Mouse (Mus musculus) A20 (cell line): ENCODE data around the gene Sgms1.

Experiments used
- DNase-seq: peaks from one replicate; pipeline ENCODE4 v3.0.0-alpha.2; 2011; ENCODE audit warnings: low read depth, low spot score

Gene Sgms1

GRCm38 (mm10) chr19:32356166-32356565 lies 33.3 kb downstream of the Sgms1 start:
- no peak for DNase-seq

- no peak for DNase-seq
These were observed 36.1 kb downstream of the Sgms1 start for GRCm38 (mm10) chr19:32353447-32353846.

- no peak for DNase-seq
These were observed 40.4 kb downstream of the Sgms1 start for GRCm38 (mm10) chr19:32348955-32349654.

- no peak for DNase-seq
These were observed 42.0 kb downstream of the Sgms1 start for GRCm38 (mm10) chr19:32347491-32347890.

GRCm38 (mm10) chr19:32346624-32347341 lies 42.7 kb downstream of the Sgms1 start:
- no peak for DNase-seq

- DNase-seq = no peak
These were observed 43.3 kb downstream of the Sgms1 start for GRCm38 (mm10) chr19:32346176-32346575.

GRCm38 (mm10) chr19:32345181-32345745 lies 44.3 kb downstream of the Sgms1 start:
- DNase-seq = no peak

GRCm38 (mm10) chr19:32344738-32345121 lies 44.8 kb downstream of the Sgms1 start:
- peak; percentile 29 for DNase-seq

- no peak for DNase-seq
These were observed 45.4 kb downstream of the Sgms1 start for GRCm38 (mm10) chr19:32343937-32344737.

- DNase-seq = no peak
These were observed 47.1 kb downstream of the Sgms1 start for GRCm38 (mm10) chr19:32342436-32342835.

- no peak for DNase-seq
These were observed 48.4 kb downstream of the Sgms1 start for GRCm38 (mm10) chr19:32341091-32341490.

GRCm38 (mm10) chr19:32340168-32340567 lies 49.3 kb downstream of the Sgms1 start:
- DNase-seq = no peak

GRCm38 (mm10) chr19:32337708-32338107 lies 51.8 kb downstream of the Sgms1 start:
- DNase-seq = no peak

- DNase-seq = no peak
These were observed 54.8 kb downstream of the Sgms1 start for GRCm38 (mm10) chr19:32334751-32335150.

GRCm38 (mm10) chr19:32333544-32333943 lies 56.0 kb downstream of the Sgms1 start:
- DNase-seq = no peak

GRCm38 (mm10) chr19:32332779-32333460 lies 56.6 kb downstream of the Sgms1 start:
- DNase-seq = no peak

- no peak for DNase-seq
These were observed 59.3 kb downstream of the Sgms1 start for GRCm38 (mm10) chr19:32330231-32330630.

- DNase-seq = no peak
These were observed 60.0 kb downstream of the Sgms1 start for GRCm38 (mm10) chr19:32329511-32329910.

- no peak for DNase-seq
These were observed 61.3 kb downstream of the Sgms1 start for GRCm38 (mm10) chr19:32328089-32328828.

- DNase-seq = no peak
These were observed 62.9 kb downstream of the Sgms1 start for GRCm38 (mm10) chr19:32326621-32327021.

- DNase-seq = no peak
These were observed 63.4 kb downstream of the Sgms1 start for GRCm38 (mm10) chr19:32326156-32326555.
